Mouse (Mus musculus) midbrain, embryonic 11.5 days (tissue): ENCODE measurements around the gene Rgl2. TPM values are rescaled to one million over a fixed set of nuclear protein-coding genes. Genes with fewer than 3 reads are reported as not detected.
A peak's percentile ranks its signal among the peaks of the same experiment; 100 is the strongest.

Experiments used
- ATAC-seq: fragments of 200-750 bp; cut with Nextera tagmentation; 2 replicates; pipeline ENCODE4 v1.8.0; 2017; ENCODE audit warnings: moderate TSS enrichment, moderate library complexity; ENCODE audit not compliant: low FRiP score
- DNase-seq: peaks from one replicate; pipeline ENCODE4 v3.0.0; 2015; ENCODE audit warnings: low spot score; ENCODE audit errors: missing footprints
- H3K27ac ChIP-seq: fragments of 300-500 bp; sonication (generic); 2 replicates; pipeline ENCODE4 v1.5.1; 2014; ENCODE audit warnings: low read depth, low read length
- H3K27me3 ChIP-seq: fragments of 300-500 bp; sonication (generic); 2 replicates; pipeline ENCODE4 v1.6.1; 2014; ENCODE audit warnings: mild to moderate bottlenecking, low read length, moderate library complexity, mixed read lengths; ENCODE audit not compliant: control insufficient read depth, insufficient read depth
- H3K36me3 ChIP-seq: fragments of 300-500 bp; sonication (generic); 2 replicates; pipeline ENCODE4 v1.6.1; 2014; ENCODE audit warnings: mild to moderate bottlenecking, low read length, moderate library complexity, mixed read lengths; ENCODE audit not compliant: control insufficient read depth, insufficient read depth
- H3K4me1 ChIP-seq: fragments of 300-500 bp; sonication (generic); 2 replicates; pipeline ENCODE4 v1.6.1; 2014; ENCODE audit warnings: low read length; ENCODE audit not compliant: control insufficient read depth, insufficient read depth
- H3K4me2 ChIP-seq: fragments of 300-500 bp; sonication (generic); 2 replicates; pipeline ENCODE4 v1.6.1; 2014; ENCODE audit warnings: mild to moderate bottlenecking, moderate library complexity
- H3K4me3 ChIP-seq: fragments of 300-500 bp; sonication (generic); 2 replicates; pipeline ENCODE4 v1.5.1; 2014; ENCODE audit warnings: low read depth, low read length
- H3K9ac ChIP-seq: fragments of 300-500 bp; sonication (generic); 2 replicates; pipeline ENCODE4 v1.6.1; 2014; ENCODE audit warnings: low read length
- H3K9me3 ChIP-seq: fragments of 300-500 bp; sonication (generic); 2 replicates; pipeline ENCODE4 v1.6.1; 2016; ENCODE audit warnings: low read length; ENCODE audit not compliant: control insufficient read depth
- WGBS: fragments of 180-500 bp; shearing (Covaris S2); extraction: QIAGEN DNeasy Blood & Tissue Kit; methylation state at CpG from one replicate; pipeline ENCODE4 v1.1.7; 2014; 5-methylcytosine and 5-hydroxymethylcytosine counted together
- polyA plus RNA-seq: library from polyadenylated mRNA; unstranded; fragments of >200 nt; fragmentation: Nextera tagmentation; extraction: Ambion mirVana; gene quantifications from 2 replicates; pipeline ENCODE4 v1.2.1, GENCODE M21; 2014

The Rgl2 gene
- polyA plus RNA-seq, 1 experiment from 2014 or later = 33.6 TPM

GRCm38 (mm10) chr17:33938783-33939182, 9.4 kb downstream of the Rgl2 start:
- Histone ChIP-seq H3K4me2 (peak overlapping the region; percentile 93; the same call in 1 of the 2 replicates), H3K4me1 (peaks cover 17% of the 10 kb centered on the region), H3K36me3 (peaks cover 11% of the 10 kb centered on the region), H3K27me3 (no peaks in the 10 kb centered on the region), H3K9ac (no peak overlapping the region), H3K9me3 (no peaks in the 10 kb centered on the region), H3K27ac (no peak overlapping the region), H3K4me3 (no peak overlapping the region)
- DNase-seq (no peak), ATAC-seq (no peak)
- WGBS = 85% methylated on average over 11 of the region's 11 CpGs

- WGBS = under 1% methylated on average over 36 of the region's 36 CpGs
- Histone ChIP-seq H3K27me3 (no peaks in the 10 kb centered on the region), H3K9me3 (no peaks in the 10 kb centered on the region), H3K4me2 (peak within 1 kb of the TSS; percentile 93), H3K4me3 (peak within 1 kb of the TSS; percentile 73), H3K9ac (peak within 1 kb of the TSS; percentile 69), H3K36me3 (peaks cover 11% of the 10 kb centered on the region), H3K27ac (no peak within 1 kb of the TSS), H3K4me1 (peaks cover 17% of the 10 kb centered on the region)
- DNase-seq (peak; percentile 99), ATAC-seq (peak; percentile 92)
These were observed 11.0 kb downstream of the Rgl2 start, which contains the start of the genes Pfdn6 and Wdr46 for GRCm38 (mm10) chr17:33940206-33940805. TSS of gene Pfdn6 (minus strand) at chr17:33940343. TSS of gene Wdr46 (plus strand) at chr17:33940660.

GRCm38 (mm10) chr17:33940981-33941380, 11.6 kb downstream of the Rgl2 start:
- 2% methylated on average over 26 of the region's 26 CpGs for WGBS
- ATAC-seq = peak; percentile 5; the same call in 1 of the 2 replicates

GRCm38 (mm10) chr17:33941381-33941780, 12.0 kb downstream of the Rgl2 start:
- DNase-seq = no peak
- Histone ChIP-seq H3K27ac (no peak overlapping the region), H3K9ac (peak overlapping the region; percentile 69), H3K4me1 (peaks cover 17% of the 10 kb centered on the region), H3K27me3 (no peaks in the 10 kb centered on the region), H3K36me3 (peaks cover 11% of the 10 kb centered on the region), H3K4me2 (peak overlapping the region; percentile 93), H3K4me3 (peak overlapping the region; percentile 73), H3K9me3 (no peaks in the 10 kb centered on the region)
- 66% methylated on average over 19 of the region's 19 CpGs for WGBS
- ATAC-seq = no peak

More at GRCm38 (mm10) chr17:33940981-33941380, 11.6 kb downstream of the Rgl2 start:
- H3K4me2 ChIP-seq = peak overlapping the region; percentile 93
- peak overlapping the region; percentile 73 for H3K4me3 ChIP-seq
- peaks cover 17% of the 10 kb centered on the region for H3K4me1 ChIP-seq
- peaks cover 11% of the 10 kb centered on the region for H3K36me3 ChIP-seq
- peak overlapping the region; percentile 69 for H3K9ac ChIP-seq
- no peaks in the 10 kb centered on the region for H3K27me3 ChIP-seq
- H3K9me3 ChIP-seq = no peaks in the 10 kb centered on the region
- H3K27ac ChIP-seq = no peak overlapping the region
- DNase-seq = no peak

- Histone ChIP-seq H3K4me3 (no peak overlapping the region), H3K9me3 (no peaks in the 10 kb centered on the region), H3K4me1 (peaks cover 17% of the 10 kb centered on the region), H3K36me3 (0 out of 2 replicates have a peak, but pooled peaks cover 2% of the 10 kb centered on the region), H3K9ac (no peak overlapping the region), H3K27ac (no peak overlapping the region), H3K27me3 (no peaks in the 10 kb centered on the region), H3K4me2 (no peak overlapping the region)
- no peak for DNase-seq
- no peak for ATAC-seq
- WGBS = 93% methylated on average over 15 of the region's 15 CpGs
These were observed 14.1 kb downstream of the Rgl2 start for GRCm38 (mm10) chr17:33943454-33943853.

GRCm38 (mm10) chr17:33947430-33948089, 18.2 kb downstream of the Rgl2 start:
- Histone ChIP-seq H3K9me3 (no peaks in the 10 kb centered on the region), H3K27ac (no peak overlapping the region), H3K27me3 (no peaks in the 10 kb centered on the region), H3K4me3 (no peak overlapping the region), H3K9ac (no peak overlapping the region), H3K4me2 (no peak overlapping the region), H3K36me3 (peaks cover 11% of the 10 kb centered on the region), H3K4me1 (peaks cover 17% of the 10 kb centered on the region)
- ATAC-seq = no peak
- WGBS = 94% methylated on average over 10 of the region's 10 CpGs
- no peak for DNase-seq

- Histone ChIP-seq H3K4me1 (peaks cover 24% of the 10 kb centered on the region), H3K27ac (no peak overlapping the region), H3K9ac (no peak overlapping the region), H3K4me2 (no peak overlapping the region), H3K27me3 (no peaks in the 10 kb centered on the region), H3K9me3 (no peaks in the 10 kb centered on the region), H3K4me3 (no peak overlapping the region), H3K36me3 (peaks cover 17% of the 10 kb centered on the region)
- 90% methylated on average over 22 of the region's 22 CpGs for WGBS
- DNase-seq = no peak
- no peak for ATAC-seq
These were observed 19.0 kb downstream of the Rgl2 start for GRCm38 (mm10) chr17:33948090-33948904.

- H3K9me3 ChIP-seq = no peaks in the 10 kb centered on the region
- 92% methylated on average over 19 of the region's 19 CpGs for WGBS
- H3K4me1 ChIP-seq = peaks cover 29% of the 10 kb centered on the region
- no peak for ATAC-seq
- no peak overlapping the region for H3K4me2 ChIP-seq
- no peak overlapping the region for H3K4me3 ChIP-seq
- H3K27ac ChIP-seq = no peak overlapping the region
- peaks cover 19% of the 10 kb centered on the region for H3K36me3 ChIP-seq
- no peak for DNase-seq
- H3K27me3 ChIP-seq = no peaks in the 10 kb centered on the region
- H3K9ac ChIP-seq = no peak overlapping the region
These were observed 19.7 kb downstream of the Rgl2 start for GRCm38 (mm10) chr17:33948905-33949537.
